Mouse (Mus musculus) intestine, embryonic 16.5 days (tissue): ENCODE data around the gene Raf1. TPM values are rescaled to one million over a fixed set of nuclear protein-coding genes. Genes with fewer than 3 reads are reported as not detected.

Source experiments
- ATAC-seq: fragments of 200-750 bp; cut with Nextera tagmentation; 2 replicates; pipeline ENCODE4 v1.8.0; 2017; ENCODE audit warnings: moderate TSS enrichment, moderate library complexity
- H3K27ac ChIP-seq: fragments of 300-500 bp; sonication (generic); 2 replicates; pipeline ENCODE4 v1.5.1; 2014; ENCODE audit warnings: mild to moderate bottlenecking, low read length
- H3K27me3 ChIP-seq: fragments of 300-500 bp; sonication (generic); replicated peaks from 2 replicates; pipeline ENCODE4 v1.6.1; 2014; ENCODE audit warnings: low read length, control low read depth, mixed read lengths; ENCODE audit not compliant: control insufficient read depth, insufficient read depth
- H3K36me3 ChIP-seq: fragments of 300-500 bp; sonication (generic); 2 replicates; pipeline ENCODE4 v1.6.1; 2014; ENCODE audit warnings: low read length, control low read depth; ENCODE audit not compliant: control insufficient read depth, insufficient read depth
- H3K4me1 ChIP-seq: fragments of 300-500 bp; sonication (generic); 2 replicates; pipeline ENCODE4 v1.6.1; 2014; ENCODE audit warnings: low read length, control low read depth, mixed read lengths; ENCODE audit not compliant: control insufficient read depth, insufficient read depth
- H3K4me2 ChIP-seq: fragments of 300-500 bp; sonication (generic); 2 replicates; pipeline ENCODE4 v1.6.1; 2014; ENCODE audit warnings: low read depth, low read length, control low read depth
- H3K4me3 ChIP-seq: fragments of 300-500 bp; sonication (generic); 2 replicates; pipeline ENCODE4 v1.5.1; 2014; ENCODE audit warnings: mild to moderate bottlenecking, low read length
- H3K9ac ChIP-seq: fragments of 300-500 bp; sonication (generic); 2 replicates; pipeline ENCODE4 v1.6.1; 2014; ENCODE audit warnings: low read depth, low read length
- H3K9me3 ChIP-seq: fragments of 300-500 bp; sonication (generic); 2 replicates; pipeline ENCODE4 v1.6.1; 2016; ENCODE audit warnings: low read length, control low read depth; ENCODE audit not compliant: control insufficient read depth
- WGBS: fragments of 180-500 bp; shearing (Covaris S2); extraction: QIAGEN DNeasy Blood & Tissue Kit; methylation state at CpG from one replicate; pipeline ENCODE4 v1.1.7; 2014; 5-methylcytosine and 5-hydroxymethylcytosine counted together
- polyA plus RNA-seq: library from polyadenylated mRNA; unstranded; fragments of >200 nt; fragmentation: Nextera tagmentation; extraction: Ambion mirVana; gene quantifications from 2 replicates; pipeline ENCODE4 v1.2.1, GENCODE M21; 2015

Gene Raf1
- polyA plus RNA-seq, 1 experiment from 2014 or later: 71.4 TPM

- H3K36me3 ChIP-seq: peaks cover 5% of the 10 kb centered on the region; the same call in 1 of the 2 replicates
- no peak overlapping the region for H3K27ac ChIP-seq
- no peaks in the 10 kb centered on the region for H3K27me3 ChIP-seq
- H3K9me3 ChIP-seq: no peaks in the 10 kb centered on the region
- WGBS: 73% methylated on average over 4 of the region's 4 CpGs
- ATAC-seq: no peak
- peaks cover 4% of the 10 kb centered on the region; the same call in 1 of the 2 replicates for H3K4me1 ChIP-seq
- no peak overlapping the region for H3K9ac ChIP-seq
- no peak overlapping the region for H3K4me2 ChIP-seq
- no peak overlapping the region for H3K4me3 ChIP-seq
These were observed 69.0 kb downstream of the Raf1 start for GRCm38 (mm10) chr6:115607429-115607828.

DNA sequence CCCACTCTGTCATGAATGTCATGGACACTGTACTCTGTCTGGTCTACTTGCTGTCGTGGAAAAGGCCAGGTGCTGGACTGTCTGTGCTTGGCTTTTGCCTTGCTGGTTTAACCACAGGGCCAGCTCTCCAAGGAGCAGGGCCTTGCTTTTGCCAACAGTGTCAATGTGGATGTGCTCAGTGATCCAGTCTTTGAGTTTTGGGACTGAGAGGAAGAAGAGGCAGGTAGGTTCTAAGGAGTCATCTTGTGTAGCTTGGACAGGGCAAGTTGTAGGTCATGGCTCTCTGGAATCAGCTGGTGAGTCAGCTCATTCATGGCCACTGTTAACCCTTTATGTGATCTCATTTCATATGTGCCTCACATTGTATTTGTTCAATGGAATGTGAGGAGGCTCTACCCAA lies 70.0 kb downstream of the Raf1 start:
- no peak overlapping the region for H3K4me3 ChIP-seq
- ATAC-seq: no peak
- no peak overlapping the region for H3K9ac ChIP-seq
- peaks cover 4% of the 10 kb centered on the region; the same call in 1 of the 2 replicates for H3K4me1 ChIP-seq
- peaks cover 5% of the 10 kb centered on the region; the same call in 1 of the 2 replicates for H3K36me3 ChIP-seq
- H3K4me2 ChIP-seq: no peak overlapping the region
- WGBS: 84% methylated on average over 1 of the region's 1 CpGs
- H3K27ac ChIP-seq: no peak overlapping the region
- no peaks in the 10 kb centered on the region for H3K27me3 ChIP-seq
- no peaks in the 10 kb centered on the region for H3K9me3 ChIP-seq

- Histone ChIP-seq H3K9ac (peak within 1 kb of the TSS; percentile 92), H3K9me3 (no peaks in the 10 kb centered on the region), H3K4me1 (peaks cover 4% of the 10 kb centered on the region; the same call in 1 of the 2 replicates), H3K4me2 (peak within 1 kb of the TSS; percentile 67), H3K27ac (peak within 1 kb of the TSS; percentile 72), H3K27me3 (no peaks in the 10 kb centered on the region), H3K4me3 (peak within 1 kb of the TSS; percentile 87), H3K36me3 (no peaks in the 10 kb centered on the region)
- under 1% methylated on average over 59 of the region's 61 CpGs for WGBS
- peak; percentile 95 for ATAC-seq
These were observed 74.5 kb downstream of the Raf1 start, which contains the start of gene Mkrn2 for GRCm38 (mm10) chr6:115601715-115602523. Gene Mkrn2, plus strand, starts transcription at chr6:115601902.

GRCm38 (mm10) chr6:115601322-115601714 lies 75.1 kb downstream of the Raf1 start:
- Histone ChIP-seq H3K27ac (no peak overlapping the region), H3K9ac (no peak overlapping the region), H3K36me3 (no peaks in the 10 kb centered on the region), H3K27me3 (no peaks in the 10 kb centered on the region), H3K4me2 (peak overlapping the region; percentile 17), H3K9me3 (no peaks in the 10 kb centered on the region), H3K4me1 (peaks cover 4% of the 10 kb centered on the region; the same call in 1 of the 2 replicates), H3K4me3 (peak overlapping the region; percentile 87)
- 62% methylated on average over 4 of the region's 4 CpGs for WGBS
- ATAC-seq: no peak

DNA sequence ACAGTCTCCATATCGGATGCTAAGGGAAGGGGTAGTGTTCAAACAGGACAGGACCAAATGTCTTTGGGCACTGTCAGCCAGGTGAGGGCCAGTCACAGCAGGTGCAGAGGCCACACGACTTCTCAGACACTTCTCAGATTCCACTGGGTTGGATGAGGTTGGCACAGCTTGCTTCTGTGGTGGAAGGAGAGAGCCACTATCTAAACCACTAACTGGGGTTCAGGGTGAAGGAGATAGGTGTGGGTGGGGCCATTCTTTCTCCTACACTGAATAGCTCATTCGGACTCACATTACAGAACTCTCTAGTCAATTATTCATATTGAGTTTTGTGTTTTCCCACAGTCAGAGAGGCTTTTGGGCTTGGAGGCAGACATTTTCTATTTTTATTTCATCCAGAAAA lies 80.8 kb downstream of the Raf1 start:
- no peaks in the 10 kb centered on the region for H3K4me1 ChIP-seq
- H3K4me3 ChIP-seq: no peak overlapping the region

GRCm38 (mm10) chr6:115594463-115594862 lies 82.0 kb downstream of the Raf1 start:
- Histone ChIP-seq H3K4me3 (no peak overlapping the region), H3K27ac (no peak overlapping the region), H3K27me3 (no peaks in the 10 kb centered on the region), H3K4me2 (no peak overlapping the region), H3K9ac (no peak overlapping the region), H3K9me3 (no peaks in the 10 kb centered on the region), H3K36me3 (no peaks in the 10 kb centered on the region), H3K4me1 (no peaks in the 10 kb centered on the region)
- ATAC-seq: no peak
- 86% methylated on average over 3 of the region's 3 CpGs for WGBS

More for the DNA sequence above, 80.8 kb downstream of the Raf1 start:
- H3K9me3 ChIP-seq: no peaks in the 10 kb centered on the region
- H3K36me3 ChIP-seq: no peaks in the 10 kb centered on the region
- H3K4me2 ChIP-seq: no peak overlapping the region
- WGBS: 64% methylated on average over 3 of the region's 3 CpGs
- H3K9ac ChIP-seq: no peak overlapping the region
- ATAC-seq: no peak
- no peak overlapping the region for H3K27ac ChIP-seq
- H3K27me3 ChIP-seq: no peaks in the 10 kb centered on the region

DNA sequence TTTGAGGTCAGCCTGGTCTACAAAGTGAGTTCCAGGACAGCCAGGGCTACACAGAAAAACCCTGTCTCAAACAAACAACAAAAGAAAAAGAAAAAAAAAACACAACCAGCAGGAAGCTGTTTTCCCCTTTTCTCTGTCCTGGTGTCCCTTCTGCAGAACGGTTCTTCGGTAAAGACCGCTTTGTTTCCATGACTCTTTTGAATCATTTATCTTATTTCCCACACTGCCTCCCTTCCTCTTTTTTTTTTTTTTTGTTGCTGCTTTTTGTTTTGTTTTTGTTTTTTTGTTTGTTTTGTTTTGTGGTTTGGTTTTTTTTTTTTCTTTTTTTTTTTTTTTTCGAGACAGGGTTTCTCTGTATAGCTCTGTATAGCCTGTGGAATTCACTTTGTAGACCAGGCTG lies 83.2 kb downstream of the Raf1 start:
- Histone ChIP-seq H3K4me2 (no peak overlapping the region), H3K36me3 (no peaks in the 10 kb centered on the region), H3K9me3 (no peaks in the 10 kb centered on the region), H3K27ac (no peak overlapping the region), H3K27me3 (no peaks in the 10 kb centered on the region), H3K4me1 (no peaks in the 10 kb centered on the region), H3K9ac (no peak overlapping the region), H3K4me3 (no peak overlapping the region)
- no peak for ATAC-seq
- 74% methylated on average over 4 of the region's 4 CpGs for WGBS

DNA sequence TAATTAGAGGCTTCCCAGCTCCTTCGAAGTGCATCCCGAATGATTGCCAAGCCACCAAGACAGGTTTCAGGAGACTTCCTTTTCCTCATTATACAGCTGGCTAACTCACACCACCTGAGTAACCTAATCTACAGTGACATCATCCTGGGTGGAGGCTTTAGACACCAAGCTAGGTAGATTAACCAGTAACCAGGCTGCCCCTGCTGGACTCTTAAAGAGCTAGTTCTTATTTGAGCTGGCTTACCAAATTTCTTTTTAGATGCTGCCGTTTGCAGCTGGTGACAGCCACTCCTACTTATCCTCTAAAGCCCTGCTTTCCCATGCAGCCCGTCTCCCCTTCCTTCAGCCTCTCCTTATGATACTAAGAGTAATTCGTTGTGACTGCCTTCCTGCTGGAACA lies 84.0 kb downstream of the Raf1 start, which contains the start of gene Mkrn2os:
Mkrn2os (minus strand) TSS at position 119 of the 400 bp plus-strand sequence.
- WGBS: 39% methylated on average over 5 of the region's 5 CpGs
- H3K36me3 ChIP-seq: no peaks in the 10 kb centered on the region
- peak; percentile 90 for ATAC-seq
- no peaks in the 10 kb centered on the region for H3K9me3 ChIP-seq
- H3K4me1 ChIP-seq: no peaks in the 10 kb centered on the region
- H3K4me3 ChIP-seq: peak within 1 kb of the TSS; percentile 51
- no peaks in the 10 kb centered on the region for H3K27me3 ChIP-seq
- peak within 1 kb of the TSS; percentile 92 for H3K27ac ChIP-seq
- H3K4me2 ChIP-seq: peak within 1 kb of the TSS; percentile 47
- H3K9ac ChIP-seq: peak within 1 kb of the TSS; percentile 68

- Histone ChIP-seq H3K4me2 (peak overlapping the region; percentile 47), H3K27me3 (no peaks in the 10 kb centered on the region), H3K4me1 (no peaks in the 10 kb centered on the region), H3K4me3 (peak overlapping the region; percentile 51), H3K27ac (peak overlapping the region; percentile 92), H3K36me3 (no peaks in the 10 kb centered on the region), H3K9ac (peak overlapping the region; percentile 68), H3K9me3 (no peaks in the 10 kb centered on the region)
- peak; percentile 82 for ATAC-seq
- WGBS: 69% methylated on average over 19 of the region's 19 CpGs
These were observed 84.6 kb downstream of the Raf1 start for GRCm38 (mm10) chr6:115591692-115592359.
